ENCODE assay signal across 12 mouse cellular contexts in the genomic region with DNA sequence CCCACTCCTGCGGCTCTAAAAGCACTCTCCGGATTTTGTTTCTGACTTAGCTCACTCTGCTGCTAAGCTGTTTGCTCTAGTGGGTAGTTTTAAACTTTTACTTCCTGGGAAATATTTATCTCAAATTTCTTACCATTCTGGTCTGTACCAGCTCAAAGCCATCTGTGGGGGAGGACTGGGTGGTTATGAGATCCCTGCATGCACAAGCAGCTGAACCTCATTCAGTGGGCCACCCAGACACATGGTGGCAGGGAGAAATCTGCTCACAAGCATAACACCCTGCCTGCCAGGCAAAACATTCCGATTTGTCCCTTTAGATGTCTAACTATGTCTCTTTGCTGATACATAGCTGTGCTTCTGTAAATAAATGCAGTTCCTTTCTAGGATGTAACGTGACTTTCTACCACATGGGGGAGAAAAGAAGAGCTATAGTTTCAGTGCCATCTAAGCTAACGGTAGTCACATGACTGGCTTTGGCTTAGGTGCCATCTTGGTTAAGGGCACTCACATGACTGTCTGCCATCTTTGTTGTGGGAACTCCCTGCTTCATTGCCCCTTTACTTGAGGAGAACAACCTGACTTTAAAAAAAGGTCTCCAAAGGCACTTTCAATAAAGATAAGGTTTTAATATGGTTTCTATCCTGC. TPM values are rescaled to one million over a fixed set of nuclear protein-coding genes. Genes with fewer than 3 reads are reported as not detected.
DNase-seq lines count a peak whose midpoint lies in the region; ATAC-seq lines count a peak whose summit lies in the region.
"Had no signal": no experiment of that assay in that cellular context is flagged by ENCODE, and none has a peak within 500 bp of the region (broad histone marks: within the 10 kb centered on the region; RNA-seq: fewer than 3 reads in every experiment).

No protein-coding gene starts in this region.

- ATAC-seq in hindbrain, embryonic 14.5 days (ENCODE audit: low FRiP score), result no peak
- ATAC-seq in hindbrain, embryonic 16.5 days, result no peak
- ATAC-seq in embryonic facial prominence, embryonic 14.5 days (ENCODE audit: low read depth), result peak; percentile 84
- ATAC-seq in monocyte, adult 5-6 weeks (replicated peaks; ENCODE audit: insufficient number of reproducible peaks, low FRiP score, low TSS enrichment, poor library complexity, severe bottlenecking), result no peak
- ATAC-seq: inflammation-experienced regulatory T-cells, adult 6 months had no signal

- 84% methylated on average over 5 of the region's 5 CpGs for WGBS in hindbrain, embryonic 14.5 days
- WGBS in hindbrain, embryonic 16.5 days, result 85% methylated on average over 5 of the region's 5 CpGs
- WGBS in embryonic facial prominence, embryonic 14.5 days, result 56% methylated on average over 5 of the region's 5 CpGs

- H3K36me3 ChIP-seq in hindbrain, embryonic 14.5 days (replicated peaks; ENCODE audit: control insufficient read depth, insufficient read depth), result no peaks in the 10 kb centered on the region
- no peaks in the 10 kb centered on the region for H3K36me3 ChIP-seq in hindbrain, embryonic 16.5 days (ENCODE audit: control insufficient read depth, insufficient read depth, low read length)
- H3K36me3 ChIP-seq in embryonic facial prominence, embryonic 14.5 days (ENCODE audit: control insufficient read depth, insufficient read depth, low read length), result no peaks in the 10 kb centered on the region

- no peaks in the 10 kb centered on the region for H3K27me3 ChIP-seq in hindbrain, embryonic 14.5 days (ENCODE audit: control insufficient read depth, insufficient read depth, low read length)
- H3K27me3 ChIP-seq in hindbrain, embryonic 16.5 days (replicated peaks; ENCODE audit: control insufficient read depth, insufficient read depth, low read length), result no peaks in the 10 kb centered on the region
- no peaks in the 10 kb centered on the region for H3K27me3 ChIP-seq in embryonic facial prominence, embryonic 14.5 days (replicated peaks; ENCODE audit: control insufficient read depth, insufficient read depth, low read length)

- H3K27ac ChIP-seq in hindbrain, embryonic 14.5 days, result no peak overlapping the region
- H3K27ac ChIP-seq in hindbrain, embryonic 16.5 days (ENCODE audit: low read depth, low read length), result no peak overlapping the region
- H3K27ac ChIP-seq in embryonic facial prominence, embryonic 14.5 days (replicated peaks; ENCODE audit: low read depth, low read length), result peak overlapping the region; percentile 82
- H3K27ac ChIP-seq: liver, embryonic 14.5 days had no signal

- H3K9ac ChIP-seq in hindbrain, embryonic 14.5 days, result no peak overlapping the region
- H3K9ac ChIP-seq in hindbrain, embryonic 16.5 days (ENCODE audit: low read depth, low read length), result no peak overlapping the region
- no peak overlapping the region for H3K9ac ChIP-seq in embryonic facial prominence, embryonic 14.5 days (ENCODE audit: low read depth, low read length)
- H3K9ac ChIP-seq: liver, embryonic 14.5 days had no signal

- DNase-seq in hindbrain, embryonic 14.5 days (ENCODE audit: low spot score), result peak; percentile 40
- peak; percentile 24 for DNase-seq in thymus, postnatal 4 days
- DNase-seq in thymus, postnatal 10 days (ENCODE audit: low spot score in 2 of 2), result no peak
- DNase-seq in embryonic facial prominence, embryonic 14.5 days (ENCODE audit: low spot score), result peak; percentile 74
- DNase-seq in adrenal gland, postnatal 25 days, result no peak
- no peak for DNase-seq in right cerebral cortex, postnatal 36 days (ENCODE audit: low spot score in 2 of 2)
- DNase-seq: layer of hippocampus, postnatal 36 days; right cerebral cortex, postnatal 25 days had no signal

- H3K9me3 ChIP-seq in hindbrain, embryonic 14.5 days (ENCODE audit: control insufficient read depth, low read length), result no peaks in the 10 kb centered on the region
- H3K9me3 ChIP-seq in hindbrain, embryonic 16.5 days (ENCODE audit: control insufficient read depth, low read length), result no peaks in the 10 kb centered on the region
- H3K9me3 ChIP-seq in embryonic facial prominence, embryonic 14.5 days (ENCODE audit: control insufficient read depth, low read length), result no peaks in the 10 kb centered on the region

- H3K4me1 ChIP-seq in hindbrain, embryonic 14.5 days (replicated peaks; ENCODE audit: control insufficient read depth, insufficient read depth, low read length), result no peaks in the 10 kb centered on the region
- no peaks in the 10 kb centered on the region for H3K4me1 ChIP-seq in hindbrain, embryonic 16.5 days (ENCODE audit: control insufficient read depth, insufficient read depth, low read depth, low read length)
- H3K4me1 ChIP-seq in embryonic facial prominence, embryonic 14.5 days (ENCODE audit: control insufficient read depth, insufficient read depth, low read length), result no peaks in the 10 kb centered on the region

- H3K4me3 ChIP-seq in hindbrain, embryonic 14.5 days (replicated peaks; ENCODE audit: low read length), result no peak overlapping the region
- no peak overlapping the region for H3K4me3 ChIP-seq in hindbrain, embryonic 16.5 days (ENCODE audit: low read length)
- no peak overlapping the region for H3K4me3 ChIP-seq in embryonic facial prominence, embryonic 14.5 days (ENCODE audit: low read depth, low read length)

- no peak overlapping the region for H3K4me2 ChIP-seq in hindbrain, embryonic 14.5 days (replicated peaks)
- no peak overlapping the region for H3K4me2 ChIP-seq in hindbrain, embryonic 16.5 days (ENCODE audit: low read length)
- H3K4me2 ChIP-seq in embryonic facial prominence, embryonic 14.5 days (ENCODE audit: low read depth, low read length), result peak overlapping the region; percentile 1; the same call in 1 of the 2 replicates

RNA-seq across cellular contexts. Expression of a gene that starts 36.7 kb away (rescaled TPM):
- polyA plus RNA-seq in hindbrain, embryonic 14.5 days (2014; fragmentation: Nextera tagmentation; extraction: Ambion mirVana), result 4.7 and 7.3 TPM in 2 replicates
- 6.7 and 6.9 TPM in 2 replicates for polyA plus RNA-seq in hindbrain, embryonic 16.5 days (2015; fragmentation: Nextera tagmentation; extraction: Ambion mirVana)
- 6.7 and 10.4 TPM in 2 replicates for polyA plus RNA-seq in embryonic facial prominence, embryonic 14.5 days (2014; fragmentation: Nextera tagmentation; extraction: Ambion mirVana)
- total RNA-seq in adrenal gland, postnatal 25 days (2021), result 115 and 116 TPM in 2 replicates
- total RNA-seq in monocyte, adult 5-6 weeks (2017), result 14.4 to 23.3 TPM (median 16.8 TPM) in 3 replicates

RNA-seq across cellular contexts. Expression of a gene that starts 50.0 kb away (rescaled TPM):
- 2.3 and 2.6 TPM in 2 replicates for polyA plus RNA-seq in hindbrain, embryonic 14.5 days (2014; fragmentation: Nextera tagmentation; extraction: Ambion mirVana)
- polyA plus RNA-seq in hindbrain, embryonic 16.5 days (2015; fragmentation: Nextera tagmentation; extraction: Ambion mirVana), result 2.7 and 2.9 TPM in 2 replicates
- 0.65 and 0.97 TPM in 2 replicates for polyA plus RNA-seq in embryonic facial prominence, embryonic 14.5 days (2014; fragmentation: Nextera tagmentation; extraction: Ambion mirVana)
- total RNA-seq in adrenal gland, postnatal 25 days (2021), result 0.29 and 0.70 TPM in 2 replicates
- not detected in 3 replicates for total RNA-seq in monocyte, adult 5-6 weeks (2017)

Comparison
In these comparisons a context has a peak if more than half of its experiments do, and no peak if none do; other contexts are left out.
1. DNase-seq: peak in hindbrain, embryonic 14.5 days (single experiment), thymus, postnatal 4 days (single experiment) and embryonic facial prominence, embryonic 14.5 days (single experiment); none in thymus, postnatal 10 days (0 of 2), adrenal gland, postnatal 25 days (single experiment) and right cerebral cortex, postnatal 36 days (0 of 2).